Mouse (Mus musculus) limb, embryonic 11.5 days (tissue): Measurements from ENCODE around the gene Cx3cr1. TPM values are rescaled to one million over a fixed set of nuclear protein-coding genes. Genes with fewer than 3 reads are reported as not detected.

ENCODE experiments used
- ATAC-seq: fragments of 200-750 bp; cut with Nextera tagmentation; 2 replicates; pipeline ENCODE4 v1.8.0; 2017; ENCODE audit warnings: low read depth; ENCODE audit not compliant: insufficient number of reproducible peaks, low FRiP score, low TSS enrichment
- DNase-seq: peaks from one replicate; pipeline ENCODE4 v3.0.0-alpha.2; 2015; ENCODE audit warnings: low spot score
- H3K27ac ChIP-seq: fragments of 300-500 bp; sonication (generic); replicated peaks from 2 replicates; pipeline ENCODE4 v1.5.1; 2014; ENCODE audit warnings: low read depth, mild to moderate bottlenecking, low read length
- H3K27me3 ChIP-seq: fragments of 300-500 bp; sonication (generic); 2 replicates; pipeline ENCODE4 v1.6.1; 2014; ENCODE audit warnings: mild to moderate bottlenecking, low read length, mixed read lengths; ENCODE audit not compliant: control insufficient read depth, insufficient read depth
- H3K36me3 ChIP-seq: fragments of 300-500 bp; sonication (generic); 2 replicates; pipeline ENCODE4 v1.6.1; 2014; ENCODE audit warnings: mild to moderate bottlenecking, low read length, moderate library complexity, mixed read lengths; ENCODE audit not compliant: control insufficient read depth, insufficient read depth
- H3K4me1 ChIP-seq: fragments of 300-500 bp; sonication (generic); 2 replicates; pipeline ENCODE4 v1.6.1; 2014; ENCODE audit warnings: low read length, mixed read lengths; ENCODE audit not compliant: control insufficient read depth, insufficient read depth
- H3K4me2 ChIP-seq: fragments of 300-500 bp; sonication (generic); 2 replicates; pipeline ENCODE4 v1.6.1; 2014; ENCODE audit warnings: low read depth, mild to moderate bottlenecking, moderate library complexity; ENCODE audit not compliant: severe bottlenecking
- H3K4me3 ChIP-seq: fragments of 300-500 bp; sonication (generic); 2 replicates; pipeline ENCODE4 v1.5.1; 2014; ENCODE audit warnings: low read depth, low read length
- H3K9ac ChIP-seq: fragments of 300-500 bp; sonication (generic); 2 replicates; pipeline ENCODE4 v1.6.1; 2014; ENCODE audit warnings: mild to moderate bottlenecking, low read length
- H3K9me3 ChIP-seq: fragments of 300-500 bp; sonication (generic); 2 replicates; pipeline ENCODE4 v1.6.1; 2016; ENCODE audit warnings: low read length; ENCODE audit not compliant: control insufficient read depth
- WGBS: fragments of 180-500 bp; shearing (Covaris S2); extraction: QIAGEN DNeasy Blood & Tissue Kit; methylation state at CpG from one replicate; pipeline ENCODE4 v1.1.7; 2014; 5-methylcytosine and 5-hydroxymethylcytosine counted together
- polyA plus RNA-seq: library from polyadenylated mRNA; unstranded; fragments of >200 nt; fragmentation: Nextera tagmentation; extraction: Ambion mirVana; gene quantifications from 2 replicates; pipeline ENCODE4 v1.2.1, GENCODE M21; 2014

Gene Cx3cr1
- polyA plus RNA-seq, 1 experiment from 2014 or later = 2.5 TPM

DNA sequence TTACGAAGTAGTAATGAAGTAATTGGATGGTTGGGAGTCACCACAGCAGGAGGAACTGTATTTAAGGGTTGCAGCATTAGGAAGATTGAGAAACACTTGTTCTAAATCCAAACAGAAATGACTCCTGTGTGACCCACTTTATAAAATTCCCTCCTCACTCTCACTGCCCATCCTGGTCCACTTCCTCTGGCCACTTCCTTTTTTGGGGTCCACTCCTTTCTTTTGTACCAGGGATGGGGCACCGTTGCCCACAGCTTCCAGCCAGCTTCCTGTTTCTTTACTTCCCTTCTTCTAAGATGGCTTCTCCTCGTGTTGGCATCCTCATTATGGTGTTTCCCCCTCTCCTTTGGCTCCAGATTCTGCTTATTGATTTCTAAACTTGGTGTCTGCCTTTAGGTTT is 10.9 kb downstream of the Cx3cr1 start:
- H3K9me3 ChIP-seq = no peaks in the 10 kb centered on the region
- DNase-seq (no peak), ATAC-seq (no peak)
- H3K27ac ChIP-seq = no peak overlapping the region
- WGBS = 81% methylated on average over 3 of the region's 3 CpGs
- no peak overlapping the region for H3K4me3 ChIP-seq
- no peak overlapping the region for H3K9ac ChIP-seq
- H3K4me2 ChIP-seq = no peak overlapping the region
- no peaks in the 10 kb centered on the region for H3K36me3 ChIP-seq
- H3K4me1 ChIP-seq = no peaks in the 10 kb centered on the region
- H3K27me3 ChIP-seq = no peaks in the 10 kb centered on the region

- H3K27me3 ChIP-seq = no peaks in the 10 kb centered on the region
- DNase-seq = no peak
- H3K9me3 ChIP-seq = no peaks in the 10 kb centered on the region
- H3K9ac ChIP-seq = no peak overlapping the region
- H3K27ac ChIP-seq = no peak overlapping the region
- no peak overlapping the region for H3K4me2 ChIP-seq
- no peaks in the 10 kb centered on the region for H3K36me3 ChIP-seq
- H3K4me3 ChIP-seq = no peak overlapping the region
- H3K4me1 ChIP-seq = no peaks in the 10 kb centered on the region
- WGBS = 79% methylated on average over 9 of the region's 9 CpGs
- ATAC-seq = no peak
Observed at GRCm38 (mm10) chr9:120056201-120056600, 13.5 kb downstream of the Cx3cr1 start.

DNA sequence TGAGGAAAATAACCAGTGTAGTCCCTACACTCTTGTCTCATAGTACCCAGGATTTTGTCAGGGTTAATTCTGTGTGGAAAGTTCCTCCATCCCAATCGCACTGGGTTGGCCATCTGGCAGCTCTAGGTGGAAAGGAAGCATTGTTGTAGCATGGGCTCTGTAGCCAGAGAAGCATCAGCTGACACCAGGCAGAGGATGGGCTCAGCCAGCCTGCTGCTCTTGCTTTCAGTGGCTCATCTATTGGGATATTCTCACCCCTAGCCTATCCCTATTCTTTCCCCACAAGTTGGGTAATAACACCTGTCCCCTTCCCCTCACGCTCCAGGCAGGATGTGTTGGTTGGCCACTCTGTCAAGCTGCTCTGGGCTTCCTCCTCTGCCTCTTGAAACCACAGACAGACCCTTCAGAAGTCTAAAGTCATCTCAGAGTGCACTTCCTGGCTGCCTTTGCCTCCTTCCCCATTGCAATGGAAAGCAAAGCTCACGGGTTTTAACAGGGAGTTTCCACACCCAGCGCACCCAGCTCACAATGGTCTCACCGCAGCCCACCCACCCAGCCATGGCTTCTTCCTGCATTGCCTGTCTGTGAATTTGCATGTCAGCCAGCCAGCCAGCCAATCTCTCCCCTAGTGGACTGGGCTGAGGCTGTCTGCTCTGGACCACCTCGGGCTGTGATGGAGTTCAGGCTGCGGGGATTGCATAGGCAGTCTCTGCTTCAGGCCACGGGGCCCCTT is 15.0 kb downstream of the Cx3cr1 start:
- ATAC-seq (no peak), DNase-seq (no peak)
- Histone ChIP-seq H3K27me3 (no peaks in the 10 kb centered on the region), H3K4me2 (no peak overlapping the region), H3K36me3 (no peaks in the 10 kb centered on the region), H3K27ac (no peak overlapping the region), H3K4me3 (no peak overlapping the region), H3K9me3 (no peaks in the 10 kb centered on the region), H3K4me1 (no peaks in the 10 kb centered on the region), H3K9ac (no peak overlapping the region)
- WGBS = 60% methylated on average over 8 of the region's 8 CpGs

- WGBS = 87% methylated on average over 3 of the region's 3 CpGs
- Histone ChIP-seq H3K4me2 (no peak overlapping the region), H3K4me3 (no peak overlapping the region), H3K36me3 (no peaks in the 10 kb centered on the region), H3K9ac (no peak overlapping the region), H3K27ac (no peak overlapping the region), H3K9me3 (no peaks in the 10 kb centered on the region), H3K27me3 (no peaks in the 10 kb centered on the region), H3K4me1 (no peaks in the 10 kb centered on the region)
- ATAC-seq (no peak), DNase-seq (no peak)
Observed at GRCm38 (mm10) chr9:120049407-120049806, 20.3 kb downstream of the Cx3cr1 start.

DNA sequence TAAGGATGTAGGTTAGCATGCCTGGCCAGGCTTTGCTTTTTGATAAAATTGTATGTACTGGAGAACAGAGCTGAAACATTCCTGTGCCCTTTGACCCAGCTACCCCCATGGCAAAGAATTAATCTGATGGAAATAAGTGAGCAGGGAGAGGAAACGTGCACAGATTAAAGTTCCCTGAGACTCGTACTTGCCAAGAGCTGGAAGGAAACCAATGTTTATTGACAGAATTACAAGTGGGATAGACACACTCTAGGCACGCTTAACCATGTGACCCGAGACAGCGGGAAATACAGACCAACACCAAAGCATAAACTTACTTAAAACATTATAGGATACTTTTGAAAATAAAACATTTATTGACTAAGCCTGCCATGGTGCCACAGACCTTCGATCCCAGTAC is 21.2 kb downstream of the Cx3cr1 start:
- ATAC-seq = no peak
- Histone ChIP-seq H3K27ac (no peak overlapping the region), H3K9me3 (no peaks in the 10 kb centered on the region), H3K27me3 (no peaks in the 10 kb centered on the region), H3K4me3 (no peak overlapping the region), H3K4me1 (no peaks in the 10 kb centered on the region), H3K9ac (no peak overlapping the region), H3K36me3 (no peaks in the 10 kb centered on the region), H3K4me2 (no peak overlapping the region)
- 83% methylated on average over 6 of the region's 6 CpGs for WGBS
- no peak for DNase-seq

GRCm38 (mm10) chr9:120043115-120043514 is 26.6 kb downstream of the Cx3cr1 start:
- Histone ChIP-seq H3K9ac (no peak overlapping the region), H3K36me3 (no peaks in the 10 kb centered on the region), H3K4me3 (no peak overlapping the region), H3K27ac (no peak overlapping the region), H3K4me2 (no peak overlapping the region), H3K9me3 (no peaks in the 10 kb centered on the region), H3K27me3 (no peaks in the 10 kb centered on the region), H3K4me1 (no peaks in the 10 kb centered on the region)
- DNase-seq (no peak), ATAC-seq (no peak)
- WGBS = 85% methylated on average over 7 of the region's 7 CpGs

- H3K27me3 ChIP-seq = no peaks in the 10 kb centered on the region
- H3K4me2 ChIP-seq = no peak overlapping the region
- no peak overlapping the region for H3K4me3 ChIP-seq
- no peaks in the 10 kb centered on the region for H3K36me3 ChIP-seq
- 83% methylated on average over 7 of the region's 7 CpGs for WGBS
- ATAC-seq (no peak), DNase-seq (no peak)
- no peaks in the 10 kb centered on the region for H3K4me1 ChIP-seq
- H3K9ac ChIP-seq = no peak overlapping the region
- H3K9me3 ChIP-seq = no peaks in the 10 kb centered on the region
- no peak overlapping the region for H3K27ac ChIP-seq
Observed at GRCm38 (mm10) chr9:120037414-120037813, 32.3 kb downstream of the Cx3cr1 start.

DNA sequence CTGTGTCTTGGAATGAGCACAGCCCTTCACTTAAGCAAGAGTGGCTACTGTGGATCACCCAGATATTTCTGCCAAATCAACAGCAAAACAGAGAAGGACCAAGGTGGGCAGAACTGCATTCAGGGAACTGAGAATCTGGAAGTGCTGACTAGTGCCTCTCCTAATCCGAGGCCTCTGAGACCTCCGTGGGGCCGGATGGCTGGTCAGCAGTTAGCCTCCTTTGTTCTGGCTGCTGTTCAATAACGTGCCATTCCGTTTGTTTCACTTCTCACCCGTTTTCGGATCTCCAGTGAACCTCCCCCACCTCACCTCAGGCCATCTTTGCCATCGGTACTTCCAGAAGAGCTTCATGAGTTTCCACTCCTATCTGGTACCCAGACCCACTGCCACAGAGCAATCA is 35.3 kb downstream of the Cx3cr1 start:
- H3K9ac ChIP-seq = no peak overlapping the region
- no peak overlapping the region for H3K4me3 ChIP-seq
- no peak for DNase-seq
- no peaks in the 10 kb centered on the region for H3K27me3 ChIP-seq
- no peaks in the 10 kb centered on the region for H3K36me3 ChIP-seq
- no peak overlapping the region for H3K4me2 ChIP-seq
- no peaks in the 10 kb centered on the region for H3K4me1 ChIP-seq
- no peaks in the 10 kb centered on the region for H3K9me3 ChIP-seq
- no peak overlapping the region for H3K27ac ChIP-seq
- ATAC-seq = no peak
- WGBS = 84% methylated on average over 8 of the region's 8 CpGs

DNA sequence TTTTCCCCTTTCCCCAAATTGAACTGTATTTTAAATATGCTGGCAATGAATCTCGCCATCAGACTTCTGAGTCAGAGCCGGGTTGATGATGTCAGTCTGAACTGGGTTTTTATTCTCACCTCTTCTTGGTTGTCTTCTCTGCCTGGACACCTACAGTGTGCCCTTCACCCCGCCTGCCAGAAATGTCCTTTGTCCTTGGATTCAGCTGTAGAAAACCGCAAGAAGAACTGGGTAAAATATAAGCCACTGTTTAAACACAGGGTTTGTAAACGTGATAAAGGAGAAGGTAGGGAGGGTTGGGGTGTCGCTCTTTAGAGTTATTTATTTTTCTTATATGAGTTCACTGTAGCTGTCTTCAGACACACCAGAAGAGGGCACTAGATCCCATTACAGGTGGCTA is 37.0 kb downstream of the Cx3cr1 start:
- Histone ChIP-seq H3K27me3 (no peaks in the 10 kb centered on the region), H3K4me2 (no peak overlapping the region), H3K4me1 (no peaks in the 10 kb centered on the region), H3K9me3 (no peaks in the 10 kb centered on the region), H3K36me3 (no peaks in the 10 kb centered on the region), H3K9ac (no peak overlapping the region), H3K4me3 (no peak overlapping the region), H3K27ac (no peak overlapping the region)
- WGBS = 90% methylated on average over 6 of the region's 6 CpGs
- ATAC-seq = no peak
- DNase-seq = no peak
